Mouse (Mus musculus): Measurements from ENCODE around the gene Zfp870. TPM values are rescaled to one million over a fixed set of nuclear protein-coding genes. Genes with fewer than 3 reads are reported as not detected.

The Zfp870 gene
- total RNA-seq, 1 experiment: 9.5 TPM

DNA sequence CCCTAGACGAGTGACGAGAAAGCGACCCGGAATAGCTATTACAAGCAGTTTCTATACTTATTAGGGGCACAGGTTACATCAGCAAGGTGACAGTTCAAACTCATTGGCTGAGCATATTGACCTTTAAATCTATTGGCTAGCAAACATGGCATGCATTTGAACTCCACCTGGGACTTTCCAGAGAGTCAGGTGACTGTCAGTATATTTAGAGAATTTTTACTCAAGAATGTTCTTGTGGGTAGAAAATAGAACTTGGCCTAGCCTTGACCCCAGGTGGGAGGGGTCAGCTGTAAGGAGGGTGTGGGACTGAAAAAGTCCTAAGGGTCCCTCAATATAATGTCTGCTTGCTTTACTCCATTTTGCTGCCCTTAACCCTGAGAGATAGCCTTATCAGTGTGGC, 4.0 kb upstream of the Zfp870 start:
- TF ChIP-seq MAFK (IDR thresholded peaks at IDR 0.05; ENCODE audit: insufficient read depth, low read depth, low read length) (no peak), ZNF384 (IDR thresholded peaks at IDR 0.05; ENCODE audit: low read depth, low read length) (no peak), ZC3H11A (IDR thresholded peaks at IDR 0.05; ENCODE audit: borderline replicate concordance, low read depth, low read length) (no peak), HCFC1 (IDR thresholded peaks at IDR 0.05; ENCODE audit: borderline replicate concordance, insufficient read depth, low read length) (no peak), CHD2 (IDR thresholded peaks at IDR 0.05; ENCODE audit: low read depth, low read length) (no peak)
- no peak for DNase-seq (ENCODE audit: low read depth, low spot score)
- H3K4me3 ChIP-seq (ENCODE audit: insufficient read depth in 1 of 2, low read depth in 1 of 2, low read length in 2 of 2, poor library complexity in 1 of 2, severe bottlenecking in 1 of 2): peak overlapping the region in 1 of 2 experiments; percentile 13; a peak in 2 of 4 replicates
- H3K4me1 ChIP-seq (ENCODE audit: control insufficient read depth in 2 of 2, insufficient read depth in 2 of 2, low read length in 2 of 2, poor library complexity in 1 of 2): peaks cover 6 to 12% of the 10 kb centered on the region in 2 experiments; a peak in 2 of 4 replicates
- H3K9ac ChIP-seq (ENCODE audit: insufficient read depth, low read depth, low read length, poor library complexity, severe bottlenecking): 0 out of 2 replicates have a peak overlapping the region, but pooled peaks have one; percentile 21
- in situ Hi-C loops (cut with MboI; ENCODE audit: low sequenced_read_pairs in 2 of 2, unreplicated experiment in 2 of 2): no loop called here
- no peaks in the 10 kb centered on the region for H3K9me3 ChIP-seq (ENCODE audit: control insufficient read depth, insufficient read depth, low read depth, low read length)
- H3K36me3 ChIP-seq (ENCODE audit: control insufficient read depth, insufficient read depth, low read length, poor library complexity, severe bottlenecking): no peaks in the 10 kb centered on the region
- H3K27ac ChIP-seq (ENCODE audit: insufficient read depth, low read depth, low read length, poor library complexity, severe bottlenecking): peak overlapping the region; percentile 16; the same call in 1 of the 2 replicates

DNA sequence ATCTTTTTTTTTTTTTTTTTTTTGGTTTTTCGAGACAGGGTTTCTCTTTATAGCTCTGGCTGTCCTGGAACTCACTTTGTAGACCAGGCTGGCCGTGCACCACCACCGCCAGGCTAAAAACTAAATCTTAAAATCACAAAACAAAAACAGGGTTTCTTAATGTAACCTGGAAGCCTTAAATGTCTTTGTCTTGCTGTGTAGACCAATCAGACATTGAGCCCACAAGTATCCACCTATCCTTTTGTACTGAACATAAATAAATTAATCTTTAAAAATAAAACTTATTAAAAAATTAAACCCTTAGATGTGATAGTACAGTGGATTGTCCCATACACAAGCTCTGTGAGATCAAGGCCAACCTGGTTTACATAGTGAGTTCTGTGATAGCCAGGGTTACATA, 2.5 kb upstream of the Zfp870 start:
- H3K4me3 ChIP-seq (ENCODE audit: insufficient read depth in 1 of 2, low read depth in 1 of 2, low read length in 2 of 2, poor library complexity in 1 of 2, severe bottlenecking in 1 of 2): no peak overlapping the region
- in situ Hi-C loops (cut with MboI; ENCODE audit: low sequenced_read_pairs in 2 of 2, unreplicated experiment in 2 of 2): no loop called here
- no peak for DNase-seq (ENCODE audit: low read depth, low spot score)
- H3K9me3 ChIP-seq (ENCODE audit: control insufficient read depth, insufficient read depth, low read depth, low read length): no peaks in the 10 kb centered on the region
- H3K36me3 ChIP-seq (ENCODE audit: control insufficient read depth, insufficient read depth, low read length, poor library complexity, severe bottlenecking): no peaks in the 10 kb centered on the region
- no peak overlapping the region for H3K9ac ChIP-seq (ENCODE audit: insufficient read depth, low read depth, low read length, poor library complexity, severe bottlenecking)
- peaks cover 4 to 7% of the 10 kb centered on the region in 2 experiments; a peak in 2 of 4 replicates for H3K4me1 ChIP-seq (ENCODE audit: control insufficient read depth in 2 of 2, insufficient read depth in 2 of 2, low read length in 2 of 2, poor library complexity in 1 of 2)
- TF ChIP-seq ZC3H11A (IDR thresholded peaks at IDR 0.05; ENCODE audit: borderline replicate concordance, low read depth, low read length): no peak
- TF ChIP-seq HCFC1 (IDR thresholded peaks at IDR 0.05; ENCODE audit: borderline replicate concordance, insufficient read depth, low read length): no peak
- TF ChIP-seq MAFK (IDR thresholded peaks at IDR 0.05; ENCODE audit: insufficient read depth, low read depth, low read length): no peak
- no peak for TF ChIP-seq ZNF384 (IDR thresholded peaks at IDR 0.05; ENCODE audit: low read depth, low read length)
- no peak for TF ChIP-seq CHD2 (IDR thresholded peaks at IDR 0.05; ENCODE audit: low read depth, low read length)
- no peak overlapping the region for H3K27ac ChIP-seq (ENCODE audit: insufficient read depth, low read depth, low read length, poor library complexity, severe bottlenecking)

DNA sequence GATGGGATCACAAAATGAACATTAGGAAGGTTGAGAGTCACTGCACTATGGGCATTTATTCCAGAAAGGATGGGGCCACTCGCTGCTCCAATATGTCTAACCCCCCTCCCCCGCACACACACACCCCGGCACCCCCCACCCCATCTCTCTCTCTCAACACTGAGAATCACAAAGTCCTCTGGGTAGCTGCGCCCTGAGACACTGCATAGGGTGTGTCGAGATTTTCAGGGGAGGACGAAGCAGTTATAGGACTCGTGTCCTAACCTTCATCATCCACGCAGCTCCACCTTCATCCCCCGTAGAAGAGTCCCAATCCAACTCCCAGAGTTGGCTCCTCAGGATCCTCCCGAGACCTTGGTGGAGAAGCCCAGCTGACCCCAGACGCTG, 597 bp downstream of the Zfp870 start:
- TF ChIP-seq ZC3H11A (IDR thresholded peaks at IDR 0.05; ENCODE audit: borderline replicate concordance, low read depth, low read length) (no peak), MAFK (IDR thresholded peaks at IDR 0.05; ENCODE audit: insufficient read depth, low read depth, low read length) (no peak), HCFC1 (IDR thresholded peaks at IDR 0.05; ENCODE audit: borderline replicate concordance, insufficient read depth, low read length) (no peak; the same call in 1 of the 2 replicates), ZNF384 (IDR thresholded peaks at IDR 0.05; ENCODE audit: low read depth, low read length) (no peak)

GRCm38 (mm10) chr17:32889611-32890010, 1.8 kb downstream of the Zfp870 start:
- H3K9me3 ChIP-seq (ENCODE audit: control insufficient read depth, insufficient read depth, low read depth, low read length): no peaks in the 10 kb centered on the region
- peaks cover 0 to 2% of the 10 kb centered on the region in 2 experiments; a peak in 1 of 4 replicates for H3K4me1 ChIP-seq (ENCODE audit: control insufficient read depth in 2 of 2, insufficient read depth in 2 of 2, low read length in 2 of 2, poor library complexity in 1 of 2)
- peaks cover 3% of the 10 kb centered on the region; the same call in 1 of the 2 replicates for H3K36me3 ChIP-seq (ENCODE audit: control insufficient read depth, insufficient read depth, low read length, poor library complexity, severe bottlenecking)
- no peak overlapping the region for H3K9ac ChIP-seq (ENCODE audit: insufficient read depth, low read depth, low read length, poor library complexity, severe bottlenecking)
- in situ Hi-C loops (cut with MboI; ENCODE audit: low sequenced_read_pairs in 2 of 2, unreplicated experiment in 2 of 2): no loop called here
- DNase-seq (ENCODE audit: low read depth, low spot score): no peak
- H3K27ac ChIP-seq (ENCODE audit: insufficient read depth, low read depth, low read length, poor library complexity, severe bottlenecking): no peak overlapping the region
- TF ChIP-seq CHD2 (IDR thresholded peaks at IDR 0.05; ENCODE audit: low read depth, low read length): no peak
- TF ChIP-seq HCFC1 (IDR thresholded peaks at IDR 0.05; ENCODE audit: borderline replicate concordance, insufficient read depth, low read length): no peak
- no peak for TF ChIP-seq ZC3H11A (IDR thresholded peaks at IDR 0.05; ENCODE audit: borderline replicate concordance, low read depth, low read length)
- no peak for TF ChIP-seq ZNF384 (IDR thresholded peaks at IDR 0.05; ENCODE audit: low read depth, low read length)
- TF ChIP-seq MAFK (IDR thresholded peaks at IDR 0.05; ENCODE audit: insufficient read depth, low read depth, low read length): no peak
- H3K4me3 ChIP-seq (ENCODE audit: insufficient read depth in 1 of 2, low read depth in 1 of 2, low read length in 2 of 2, poor library complexity in 1 of 2, severe bottlenecking in 1 of 2): no peak overlapping the region

More for the DNA sequence above, 597 bp downstream of the Zfp870 start:
- Histone ChIP-seq H3K9me3 (ENCODE audit: control insufficient read depth, insufficient read depth, low read depth, low read length) (no peaks in the 10 kb centered on the region), H3K36me3 (ENCODE audit: control insufficient read depth, insufficient read depth, low read length, poor library complexity, severe bottlenecking) (no peaks in the 10 kb centered on the region), H3K27ac (ENCODE audit: insufficient read depth, low read depth, low read length, poor library complexity, severe bottlenecking) (no peak overlapping the region; the same call in 1 of the 2 replicates), H3K4me3 (ENCODE audit: insufficient read depth in 1 of 2, low read depth in 1 of 2, low read length in 2 of 2, poor library complexity in 1 of 2, severe bottlenecking in 1 of 2) (peak overlapping the region; percentile 77 to 99), H3K9ac (ENCODE audit: insufficient read depth, low read depth, low read length, poor library complexity, severe bottlenecking) (peak overlapping the region; percentile 72), H3K4me1 (ENCODE audit: control insufficient read depth in 2 of 2, insufficient read depth in 2 of 2, low read length in 2 of 2, poor library complexity in 1 of 2) (peaks cover 0 to 2% of the 10 kb centered on the region in 2 experiments; a peak in 2 of 4 replicates)
- in situ Hi-C loops (cut with MboI; ENCODE audit: low sequenced_read_pairs in 2 of 2, unreplicated experiment in 2 of 2): no loop called here
- no peak for DNase-seq (ENCODE audit: low read depth, low spot score)
